ENCODE assay signal across 8 mouse cellular contexts in the genomic region with DNA sequence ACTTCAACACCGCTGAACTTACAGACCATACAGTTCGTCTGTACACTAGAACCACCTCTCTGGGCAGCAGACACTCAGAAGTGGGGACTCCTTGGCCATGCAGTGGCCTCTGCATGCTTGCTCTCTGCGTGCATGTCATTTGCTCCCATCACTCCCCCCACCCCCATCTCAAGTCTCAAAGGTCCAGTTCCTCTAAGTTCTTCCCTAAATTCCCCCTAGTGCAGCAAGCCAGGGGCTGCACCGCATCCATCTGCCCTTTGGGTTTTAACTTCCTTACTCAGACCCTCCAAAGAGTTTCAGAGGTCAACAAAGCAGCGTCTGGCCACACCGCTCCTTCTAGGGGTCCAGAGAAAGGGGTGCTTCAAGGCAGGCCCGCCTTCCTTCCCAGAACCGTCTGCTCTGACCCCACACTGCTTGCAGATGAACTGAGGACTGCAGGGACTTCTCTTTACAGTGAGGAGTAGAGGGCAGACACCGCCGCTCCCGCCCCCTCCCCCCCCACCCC. TPM values are rescaled to one million over a fixed set of nuclear protein-coding genes. Genes with fewer than 3 reads are reported as not detected.
A peak's percentile ranks its signal among the peaks of the same experiment; 100 is the strongest.
DNase-seq lines count a peak whose midpoint lies in the region; ATAC-seq and TF ChIP-seq lines count a peak whose summit lies in the region.

No protein-coding gene starts in this region.

- H3K27me3 ChIP-seq in E14TG2a.4 (ENCODE audit: insufficient read depth, low read length) = no peaks in the 10 kb centered on the region
- no peaks in the 10 kb centered on the region for H3K27me3 ChIP-seq in heart, embryonic 12.5 days (replicated peaks)
- H3K27me3 ChIP-seq in liver, embryonic 11.5 days (replicated peaks; ENCODE audit: control insufficient read depth, insufficient read depth, low read length) = no peaks in the 10 kb centered on the region
- no peaks in the 10 kb centered on the region for H3K27me3 ChIP-seq in splenic B cell, adult 2 months (ENCODE audit: control insufficient read depth, insufficient read depth, low read length, poor library complexity, severe bottlenecking)

- intact Hi-C loops in left cerebral cortex, postnatal 4 days (cut with DNase I) = no loop called here

- WGBS in heart, embryonic 12.5 days = 8% methylated on average over 11 of the region's 11 CpGs
- 7% methylated on average over 11 of the region's 11 CpGs for whole genome bisulfite sequencing in liver, embryonic 11.5 days

- ATAC-seq in heart, embryonic 12.5 days (ENCODE audit: insufficient number of reproducible peaks, low FRiP score) = 0 out of 2 replicates have a peak, but pooled peaks have one; percentile 3
- peak; percentile 37; the same call in 1 of the 2 replicates for ATAC-seq in liver, embryonic 11.5 days (replicated peaks; ENCODE audit: low FRiP score)

- TF ChIP-seq CTCF in E14TG2a.4 (conservative IDR thresholded peaks at IDR 0.05; ENCODE audit: low read length) = no peak

- H3K4me1 ChIP-seq in E14TG2a.4 (replicated peaks; ENCODE audit: low read depth, low read length) = peaks cover 90% of the 10 kb centered on the region
- peaks cover 71% of the 10 kb centered on the region for H3K4me1 ChIP-seq in heart, embryonic 12.5 days (replicated peaks)
- H3K4me1 ChIP-seq in liver, embryonic 11.5 days (replicated peaks; ENCODE audit: control insufficient read depth, insufficient read depth, low read length) = peaks cover 55% of the 10 kb centered on the region

- H3K9me3 ChIP-seq in E14TG2a.4 (ENCODE audit: low read length) = no peaks in the 10 kb centered on the region
- H3K9me3 ChIP-seq in heart, embryonic 12.5 days (replicated peaks) = no peaks in the 10 kb centered on the region
- no peaks in the 10 kb centered on the region for H3K9me3 ChIP-seq in liver, embryonic 11.5 days (ENCODE audit: control insufficient read depth, low read length)

- H3K4me3 ChIP-seq in E14TG2a.4 (replicated peaks; ENCODE audit: low read length) = peak overlapping the region; percentile 76
- H3K4me3 ChIP-seq in heart, embryonic 12.5 days = peak overlapping the region; percentile 20
- peak overlapping the region; percentile 31 for H3K4me3 ChIP-seq in liver, embryonic 11.5 days (ENCODE audit: low read depth, low read length)

- H3K4me2 ChIP-seq in heart, embryonic 12.5 days = peak overlapping the region; percentile 62
- H3K4me2 ChIP-seq in liver, embryonic 11.5 days = peak overlapping the region; percentile 71

- H3K36me3 ChIP-seq in E14TG2a.4 (ENCODE audit: insufficient read depth, low read length) = peaks cover 41% of the 10 kb centered on the region
- peaks cover 20% of the 10 kb centered on the region for H3K36me3 ChIP-seq in heart, embryonic 12.5 days
- H3K36me3 ChIP-seq in liver, embryonic 11.5 days (ENCODE audit: control insufficient read depth, insufficient read depth, low read length) = peaks cover 4% of the 10 kb centered on the region; the same call in 1 of the 2 replicates
- no peaks in the 10 kb centered on the region for H3K36me3 ChIP-seq in splenic B cell, adult 2 months (ENCODE audit: control insufficient read depth, insufficient read depth, low read length, poor library complexity, severe bottlenecking)

- DNase-seq in adrenal gland, adult (ENCODE audit: inconsistent age in 2 of 2, low spot score in 1 of 2) = peak; percentile 58 to 83
- DNase-seq in adrenal gland, postnatal 14 days = no peak
- no peak for DNase-seq in liver, embryonic 11.5 days (ENCODE audit: low spot score)
- peak; percentile 58 for DNase-seq in splenic B cell, adult 2 months (ENCODE audit: low read depth, low spot score)
- no peak for DNase-seq in ovary, adult 18-20 months (ENCODE audit: low spot score)
- DNase-seq in left cerebral cortex, postnatal 4 days = no peak

- H3K9ac ChIP-seq in heart, embryonic 12.5 days = peak overlapping the region; percentile 73
- H3K9ac ChIP-seq in liver, embryonic 11.5 days (ENCODE audit: low read depth, low read length) = peak overlapping the region; percentile 66

- peak overlapping the region; percentile 99 for H3K27ac ChIP-seq in heart, embryonic 12.5 days (ENCODE audit: poor library complexity, severe bottlenecking)
- H3K27ac ChIP-seq in liver, embryonic 11.5 days (ENCODE audit: low read depth, low read length) = peak overlapping the region; percentile 87

RNA-seq across cellular contexts. Expression of a gene that starts 14.0 kb away (rescaled TPM):
- total RNA-seq in adrenal gland, postnatal 14 days (2021) = 6.6 and 8.4 TPM in 2 replicates
- 4.3 and 4.9 TPM in 2 replicates for polyA plus RNA-seq in heart, embryonic 12.5 days (2016; fragmentation: Nextera tagmentation; extraction: Ambion mirVana)
- 0.38 and 1.2 TPM in 2 replicates for polyA plus RNA-seq in liver, embryonic 11.5 days (2014; fragmentation: Nextera tagmentation; extraction: Ambion mirVana)
- total RNA-seq in left cerebral cortex, postnatal 4 days (2021) = 1 to 10 TPM; 1.4 to 1.9 TPM

RNA-seq across cellular contexts. Expression of a gene that starts 15.2 kb away (rescaled TPM):
- 151 and 187 TPM in 2 replicates for total RNA-seq in adrenal gland, postnatal 14 days (2021)
- polyA plus RNA-seq in heart, embryonic 12.5 days (2016; fragmentation: Nextera tagmentation; extraction: Ambion mirVana) = 65.2 and 66.9 TPM in 2 replicates
- 52.2 and 57.7 TPM in 2 replicates for polyA plus RNA-seq in liver, embryonic 11.5 days (2014; fragmentation: Nextera tagmentation; extraction: Ambion mirVana)
- 10 to 100 TPM; 76.4 to 80.1 TPM for total RNA-seq in left cerebral cortex, postnatal 4 days (2021)

RNA-seq across cellular contexts. Expression of a gene that starts 49.0 kb away (rescaled TPM):
- total RNA-seq in adrenal gland, postnatal 14 days (2021) = 72.6 and 74.5 TPM in 2 replicates
- polyA plus RNA-seq in heart, embryonic 12.5 days (2016; fragmentation: Nextera tagmentation; extraction: Ambion mirVana) = 50.8 and 51.4 TPM in 2 replicates
- polyA plus RNA-seq in liver, embryonic 11.5 days (2014; fragmentation: Nextera tagmentation; extraction: Ambion mirVana) = 51.3 and 55.8 TPM in 2 replicates
- 100 to 1,000 TPM; 135 to 145 TPM for total RNA-seq in left cerebral cortex, postnatal 4 days (2021)

Comparison
In these comparisons a context has a peak if more than half of its experiments do, and no peak if none do; other contexts are left out.
1. DNase-seq: peak in adrenal gland, adult (2 of 2) and splenic B cell, adult 2 months (single experiment); none in adrenal gland, postnatal 14 days (single experiment), liver, embryonic 11.5 days (single experiment), ovary, adult 18-20 months (single experiment) and left cerebral cortex, postnatal 4 days (single experiment).
2. H3K4me3 ChIP-seq: peak in every context shown above with its lines; median percentile 76 in E14TG2a.4; 31 in liver, embryonic 11.5 days; 20 in heart, embryonic 12.5 days.